Mouse (Mus musculus): ENCODE results near the gene Asgr1.

DNA sequence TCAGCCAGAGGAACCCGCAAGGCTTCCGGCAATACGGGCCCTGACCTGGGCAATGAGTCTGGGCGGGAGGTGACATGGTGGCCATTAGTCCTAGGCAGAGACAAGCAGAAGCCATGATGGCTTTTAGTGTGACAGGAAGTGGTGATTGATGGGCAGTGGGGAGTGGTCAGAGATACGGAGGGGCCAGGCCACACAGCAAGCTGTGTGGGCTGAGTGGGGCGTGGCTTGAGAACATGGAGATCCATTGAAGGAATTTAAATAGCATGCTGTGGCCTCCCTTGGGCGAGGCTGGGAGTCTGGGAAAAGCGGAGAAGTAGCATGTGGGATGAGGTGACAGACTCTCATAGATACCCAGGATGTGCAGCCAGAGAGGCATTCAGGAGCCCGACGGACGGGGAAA, 43.5 kb downstream of the Asgr1 start:
- TF ChIP-seq CTCF (IDR thresholded peaks at IDR 0.05) (no peak), POLR2A (IDR thresholded peaks at IDR 0.05; ENCODE audit: insufficient read depth, low read depth, low read length) (no peak)

Measured in heart, adult 2 months (tissue).